Mouse (Mus musculus) layer of hippocampus, postnatal 10 days (tissue): Measurements from ENCODE around the gene Krt82. TPM values are rescaled to one million over a fixed set of nuclear protein-coding genes. Genes with fewer than 3 reads are reported as not detected.
A peak's percentile ranks its signal among the peaks of the same experiment; 100 is the strongest.
"Not testable (repeated sequence)": the region's sequence is repeated elsewhere in the genome, so short reads cannot be mapped to it uniquely, and the experiment has no call there.

ENCODE experiments used
- DNase-seq, 2 experiments: peaks; one replicate each; pipeline ENCODE4 v3.0.0; 2021; ENCODE audit warnings: low spot score in 2 of 2
- microRNA-seq, 2 experiments: library from miRNA; unstranded; fragments of <30 nt; microRNA quantifications; one replicate each; pipeline ENCODE4 v1.2.0; 2021
- total RNA-seq, 2 experiments: library from RNA; stranded (reverse); gene quantifications; 2 replicates each; pipeline ENCODE4 v1.2.3; 2021

Krt82 gene
- total RNA-seq, 2 experiments from 2014 or later = not detected

GRCm38 (mm10) chr15:101519792-101520191 lies 30.7 kb downstream of the Krt82 start:
- peak; percentile 84 to 87 for DNase-seq

DNA sequence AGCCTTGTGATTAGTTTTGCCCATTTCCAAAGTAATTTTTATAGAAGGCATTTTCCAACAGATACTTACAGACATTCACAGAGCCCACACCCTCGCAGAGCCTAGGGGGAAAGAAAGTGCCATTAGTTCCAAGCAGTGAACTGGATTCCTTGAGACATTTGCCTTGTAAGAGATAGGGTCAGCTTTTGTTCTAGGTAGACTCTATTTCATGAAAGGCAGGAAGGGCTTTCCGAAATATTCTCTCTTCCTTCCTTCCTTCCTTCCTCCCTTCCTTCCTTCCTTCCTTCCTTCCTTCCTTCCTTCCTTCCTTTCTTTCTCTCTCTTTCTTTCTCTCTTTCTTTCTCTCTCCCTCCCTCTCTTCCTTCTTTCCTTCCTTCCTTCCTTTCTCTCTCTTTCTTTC lies 33.3 kb downstream of the Krt82 start, which contains the start of gene Gm49425:
Gm49425 (minus strand) TSS at position 101 of the 400 bp plus-strand sequence.
- not testable (repeated sequence) for DNase-seq

DNA sequence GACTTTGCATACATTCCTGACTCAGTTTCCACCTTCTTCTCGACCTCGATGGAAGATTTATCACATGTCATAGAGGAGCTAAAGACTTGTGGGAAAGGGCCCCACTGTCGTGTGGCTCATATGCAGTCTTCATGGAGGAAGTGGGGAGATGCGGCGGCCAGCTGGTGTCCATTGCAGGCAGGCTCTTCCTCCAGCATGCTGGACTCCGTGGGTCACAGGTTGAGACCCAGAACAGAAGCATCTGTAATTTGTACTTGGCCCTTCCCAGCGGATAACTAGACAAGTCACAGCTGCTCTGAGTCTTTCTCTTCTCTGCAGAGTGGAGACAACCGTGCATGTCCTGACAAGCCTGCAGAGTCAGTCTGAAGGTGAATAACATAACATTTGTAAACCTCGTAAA lies 42.2 kb downstream of the Krt82 start:
- DNase-seq = no peak

- DNase-seq = no peak
Measured at GRCm38 (mm10) chr15:101506896-101507758, 43.3 kb downstream of the Krt82 start.

- no peak for DNase-seq
Measured at GRCm38 (mm10) chr15:101497181-101497580, 53.3 kb downstream of the Krt82 start.

DNA sequence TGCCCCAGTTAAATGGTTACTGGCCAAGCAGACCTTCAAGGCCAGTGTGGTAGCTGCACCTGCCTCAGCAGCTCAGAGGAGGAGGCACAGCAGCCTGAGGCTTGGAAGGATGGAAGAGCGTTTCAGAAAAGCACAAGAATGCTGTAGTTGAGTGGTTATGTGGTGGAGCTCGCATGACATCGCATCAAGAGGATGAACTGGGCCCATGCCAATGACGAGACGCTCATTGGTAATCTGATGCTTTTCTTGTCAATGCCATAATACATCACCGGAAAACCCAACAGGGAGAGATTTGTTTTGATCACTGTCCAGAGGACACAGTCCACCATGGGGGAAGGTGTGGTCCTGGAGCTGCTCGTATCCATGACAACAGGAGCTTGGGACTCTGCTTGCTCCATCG lies 55.2 kb downstream of the Krt82 start:
- DNase-seq = no peak

DNA sequence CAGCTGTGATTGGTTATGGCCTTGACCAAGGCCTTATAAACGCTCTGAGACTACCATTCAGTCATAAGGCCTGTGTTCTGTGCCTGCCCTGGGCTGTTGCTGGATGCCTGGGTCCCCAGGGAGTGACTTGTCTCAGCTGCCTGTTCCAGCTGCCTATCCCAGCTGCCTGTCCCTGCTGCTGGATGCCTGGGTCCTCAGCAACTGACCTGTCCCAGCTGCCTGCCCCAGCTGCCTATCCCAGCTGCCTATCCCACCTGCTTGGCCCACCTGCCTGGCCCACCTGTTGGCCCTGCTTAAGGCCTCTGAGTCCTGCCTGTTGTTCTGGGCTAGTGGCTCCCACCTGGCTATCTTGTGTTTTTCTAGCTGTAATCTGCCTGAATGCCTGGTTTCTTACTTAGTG lies 56.3 kb downstream of the Krt82 start:
- no peak for DNase-seq

DNA sequence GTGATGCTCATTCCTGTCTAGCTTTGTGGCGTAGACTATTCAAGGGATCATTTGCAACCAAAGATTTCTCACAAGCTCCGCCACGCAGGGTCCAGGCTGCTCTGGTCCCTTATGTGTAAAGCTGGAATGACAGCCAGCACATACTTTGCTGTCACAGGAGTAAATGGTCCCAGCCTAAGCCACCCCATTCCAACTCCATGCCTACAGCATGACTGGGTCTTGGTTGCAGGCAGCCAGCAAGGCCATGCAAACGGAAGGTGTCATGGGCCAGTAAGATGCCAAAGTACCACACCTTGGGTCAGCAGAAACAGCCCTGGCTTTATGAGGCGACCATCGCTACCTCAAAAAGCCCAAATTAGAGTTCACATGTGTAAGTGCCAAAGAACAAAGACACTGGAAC lies 56.8 kb downstream of the Krt82 start:
- no peak for DNase-seq

DNA sequence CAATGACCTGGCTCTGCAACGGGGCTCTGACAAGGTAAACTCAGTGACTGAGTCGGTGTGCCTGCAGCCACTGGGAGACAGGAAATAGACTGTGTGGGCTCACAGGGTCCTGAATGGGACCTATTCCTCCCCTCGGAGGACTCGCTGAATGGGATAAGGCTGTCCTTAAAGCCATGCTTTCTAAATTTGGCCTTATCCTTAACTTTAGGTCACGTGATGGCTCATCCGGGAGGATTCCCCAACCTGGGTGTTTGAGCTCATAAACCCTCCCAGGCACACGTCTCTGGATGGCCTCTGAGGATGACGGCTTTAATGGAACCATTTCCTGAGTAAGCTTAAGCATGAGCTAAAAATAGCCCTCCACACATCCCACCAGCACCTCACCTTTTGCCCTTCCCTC lies 57.7 kb downstream of the Krt82 start:
- DNase-seq = no peak

GRCm38 (mm10) chr15:101491431-101491830 lies 59.0 kb downstream of the Krt82 start, which contains the start of gene Krt83:
TSS of gene Krt83 (minus strand) at chr15:101491512.
- DNase-seq = no peak

Small RNA genes lying within 50 kb of the gene (microRNA-seq; reads per million reads assigned to microRNA genes)
- gene Gm44393 (0 reads per million in 2 experiments), gene Gm44460 (0 reads per million in 2 experiments)

Other genes with a start within 250 kb of the Krt82 start
- under 1 TPM in 1 of 2 experiments, not detected in 1; 0.23 TPM for gene Krt80, start 180.5 kb downstream of the Krt82 start, total RNA-seq
- not detected for gene Krt7, start 139.6 kb downstream of the Krt82 start, total RNA-seq
- gene Krt87, start 111.9 kb downstream of the Krt82 start, total RNA-seq = under 1 TPM; 0.55 to 0.62 TPM
- not detected for gene Krt88, start 102.9 kb downstream of the Krt82 start, total RNA-seq
- gene Krt81, start 86.9 kb downstream of the Krt82 start, total RNA-seq = not detected
- under 1 TPM in 1 of 2 experiments, not detected in 1; 0.23 TPM for gene Krt86, start 77.2 kb downstream of the Krt82 start, total RNA-seq
- gene Krt83, start 59.2 kb downstream of the Krt82 start, total RNA-seq = not detected
- gene Gm49425, start 33.4 kb downstream of the Krt82 start, total RNA-seq = not detected
- not detected for gene Krt84, start 17.8 kb downstream of the Krt82 start, total RNA-seq
- under 1 TPM in 1 of 2 experiments, not detected in 1; 0.25 TPM for gene Krt90, start 12.3 kb upstream of the Krt82 start, total RNA-seq
- gene Krt75, start 23.2 kb upstream of the Krt82 start, total RNA-seq = under 1 TPM in 1 of 2 experiments, not detected in 1; 0.13 TPM
- not detected for gene Gm5414, start 77.5 kb upstream of the Krt82 start, total RNA-seq
- not detected for gene Gm5478, start 96.7 kb upstream of the Krt82 start, total RNA-seq
- gene Krt6b, start 129.6 kb upstream of the Krt82 start, total RNA-seq = not detected
- gene Krt6a, start 143.6 kb upstream of the Krt82 start, total RNA-seq = not detected
- not detected for gene Krt5, start 162.2 kb upstream of the Krt82 start, total RNA-seq
- gene Krt71, start 192.4 kb upstream of the Krt82 start, total RNA-seq = not detected
- not detected for gene Krt72, start 235.8 kb upstream of the Krt82 start, total RNA-seq